Mouse (Mus musculus) cortical plate, adult 2 months (tissue): ENCODE results near the gene Tgif2.

Source experiments
- CTCF ChIP-seq: fragments of 200-500 bp; IDR thresholded peaks from 2 replicates; pipeline ENCODE4 v1.5.1; 2011; ENCODE audit warnings: mild to moderate bottlenecking, control low read depth, low read length; ENCODE audit not compliant: insufficient read depth; ENCODE audit errors: extremely low read depth
- POLR2A ChIP-seq: fragments of 200-500 bp; IDR thresholded peaks from 2 replicates; pipeline ENCODE4 v1.6.1; 2011; ENCODE audit warnings: mild to moderate bottlenecking, low read length, control low read depth; ENCODE audit not compliant: insufficient read depth; ENCODE audit errors: extremely low read depth

- TF ChIP-seq POLR2A (no peak), CTCF (no peak)
Observed at GRCm38 (mm10) chr2:156841841-156842706, 2.3 kb downstream of the Tgif2 start.
